Mouse (Mus musculus) lung, adult 2 months (tissue): Measurements from ENCODE around the gene Slc13a2. TPM values are rescaled to one million over a fixed set of nuclear protein-coding genes. Genes with fewer than 3 reads are reported as not detected.
A peak's percentile ranks its signal among the peaks of the same experiment; 100 is the strongest.

Experiments used
- DNase-seq: peaks from one replicate; pipeline ENCODE4 v3.0.0; 2022
- H3K4me1 ChIP-seq: fragments of 200-500 bp; 2 replicates; pipeline ENCODE4 v1.6.1; 2011; ENCODE audit warnings: low read length; ENCODE audit not compliant: control insufficient read depth, insufficient read depth
- H3K4me3 ChIP-seq: fragments of 200-500 bp; replicated peaks from 2 replicates; pipeline ENCODE3; 2011; ENCODE audit warnings: low read depth, mild to moderate bottlenecking, control low read depth, low read length; ENCODE audit errors: extremely low read depth
- CTCF ChIP-seq: fragments of 200-500 bp; IDR thresholded peaks from 2 replicates; pipeline ENCODE4 v1.5.1; 2011; ENCODE audit warnings: mild to moderate bottlenecking, low read length, control low read depth; ENCODE audit not compliant: insufficient read depth
- POLR2A ChIP-seq: fragments of 200-500 bp; IDR thresholded peaks from 2 replicates; pipeline ENCODE4 v1.6.1; 2011; ENCODE audit warnings: low read depth, mild to moderate bottlenecking, control low read depth, low read length, borderline replicate concordance; ENCODE audit errors: extremely low read depth
- WGBS: fragments of 180-500 bp; shearing (Covaris S2); methylation state at CpG from one replicate; pipeline ENCODE4 v1.1.7; 2018; 5-methylcytosine and 5-hydroxymethylcytosine counted together
- polyA plus RNA-seq: library from polyadenylated mRNA; depleted of rRNA; stranded (reverse); fragments of >200 nt; gene quantifications from 2 replicates; pipeline ENCODE4 v1.2.3, GENCODE M21; 2012

Slc13a2 gene
- polyA plus RNA-seq, 1 experiment = 1.5 TPM

- TF ChIP-seq POLR2A (no peak), CTCF (no peak)
- 44% methylated on average over 13 of the region's 13 CpGs for WGBS
- Histone ChIP-seq H3K4me1 (peaks cover 9% of the 10 kb centered on the region; the same call in 1 of the 2 replicates), H3K4me3 (no peak overlapping the region)
- no peak for DNase-seq
Observed at GRCm38 (mm10) chr11:78421201-78422009, 612 bp downstream of the Slc13a2 start.

- 45% methylated on average over 12 of the region's 12 CpGs for WGBS
- peaks cover 9% of the 10 kb centered on the region; the same call in 1 of the 2 replicates for H3K4me1 ChIP-seq
- no peak for DNase-seq
- TF ChIP-seq CTCF = no peak
- no peak overlapping the region for H3K4me3 ChIP-seq
Observed at GRCm38 (mm10) chr11:78420263-78420889, 1.6 kb downstream of the Slc13a2 start.

GRCm38 (mm10) chr11:78416854-78417253 is 5.2 kb downstream of the Slc13a2 start:
- DNase-seq = no peak
- WGBS = 78% methylated on average over 6 of the region's 6 CpGs
- Histone ChIP-seq H3K4me1 (peaks cover 5% of the 10 kb centered on the region; the same call in 1 of the 2 replicates), H3K4me3 (no peak overlapping the region)
- no peak for TF ChIP-seq POLR2A
- TF ChIP-seq CTCF = no peak

GRCm38 (mm10) chr11:78412861-78413260 is 9.2 kb downstream of the Slc13a2 start:
- TF ChIP-seq CTCF (no peak), POLR2A (no peak)
- Histone ChIP-seq H3K4me1 (no peaks in the 10 kb centered on the region), H3K4me3 (no peak overlapping the region)
- no peak for DNase-seq
- 76% methylated on average over 6 of the region's 6 CpGs for WGBS

GRCm38 (mm10) chr11:78412324-78412850 is 9.6 kb downstream of the Slc13a2 start:
- no peak for DNase-seq
- Histone ChIP-seq H3K4me3 (no peak overlapping the region), H3K4me1 (no peaks in the 10 kb centered on the region)
- no peak for TF ChIP-seq CTCF
- TF ChIP-seq POLR2A = no peak
- 60% methylated on average over 6 of the region's 6 CpGs for WGBS

GRCm38 (mm10) chr11:78411606-78412323 is 10.3 kb downstream of the Slc13a2 start:
- no peak for TF ChIP-seq CTCF
- TF ChIP-seq POLR2A = no peak
- DNase-seq = no peak
- H3K4me1 ChIP-seq = no peaks in the 10 kb centered on the region
- 55% methylated on average over 11 of the region's 11 CpGs for WGBS
- H3K4me3 ChIP-seq = no peak overlapping the region

GRCm38 (mm10) chr11:78408256-78409240 is 13.5 kb downstream of the Slc13a2 start:
- DNase-seq = peak; percentile 38
- TF ChIP-seq POLR2A (no peak), CTCF (no peak)
- 58% methylated on average over 9 of the region's 9 CpGs for WGBS
- Histone ChIP-seq H3K4me3 (no peak overlapping the region), H3K4me1 (no peaks in the 10 kb centered on the region)

GRCm38 (mm10) chr11:78402062-78402461 is 20.0 kb downstream of the Slc13a2 start:
- TF ChIP-seq CTCF = no peak
- TF ChIP-seq POLR2A = no peak
- Histone ChIP-seq H3K4me3 (no peak overlapping the region), H3K4me1 (0 out of 2 replicates have a peak, but pooled peaks cover 2% of the 10 kb centered on the region)
- WGBS = 63% methylated on average over 6 of the region's 6 CpGs
- DNase-seq = no peak

- DNase-seq = no peak
- Histone ChIP-seq H3K4me3 (no peak overlapping the region), H3K4me1 (0 out of 2 replicates have a peak, but pooled peaks cover 2% of the 10 kb centered on the region)
- WGBS = 74% methylated on average over 3 of the region's 3 CpGs
- TF ChIP-seq CTCF (no peak), POLR2A (no peak)
Observed at GRCm38 (mm10) chr11:78401469-78401868, 20.5 kb downstream of the Slc13a2 start.
